Mouse (Mus musculus) stomach, embryonic 14.5 days (tissue): Measurements from ENCODE around the gene Rap1gap2. TPM values are rescaled to one million over a fixed set of nuclear protein-coding genes. Genes with fewer than 3 reads are reported as not detected.

Experiments
- ATAC-seq: fragments of 200-750 bp; cut with Nextera tagmentation; 2 replicates; pipeline ENCODE4 v1.8.0; 2017; ENCODE audit warnings: low read depth, moderate TSS enrichment; ENCODE audit not compliant: insufficient number of reproducible peaks, insufficient read depth, low FRiP score
- H3K27ac ChIP-seq: fragments of 300-500 bp; sonication (generic); 2 replicates; pipeline ENCODE4 v1.5.1; 2014; ENCODE audit warnings: mild to moderate bottlenecking, low read length, moderate library complexity, mixed read lengths
- H3K27me3 ChIP-seq: fragments of 300-500 bp; sonication (generic); 2 replicates; pipeline ENCODE4 v1.6.1; 2014; ENCODE audit warnings: low read length, control low read depth, mixed read lengths; ENCODE audit not compliant: control insufficient read depth, insufficient read depth
- H3K36me3 ChIP-seq: fragments of 300-500 bp; sonication (generic); 2 replicates; pipeline ENCODE4 v1.6.1; 2014; ENCODE audit warnings: mild to moderate bottlenecking, control low read depth, low read length, moderate library complexity, mixed read lengths; ENCODE audit not compliant: control insufficient read depth, insufficient read depth
- H3K4me1 ChIP-seq: fragments of 300-500 bp; sonication (generic); 2 replicates; pipeline ENCODE4 v1.6.1; 2014; ENCODE audit warnings: low read length, control low read depth, mixed read lengths; ENCODE audit not compliant: control insufficient read depth, insufficient read depth
- H3K4me2 ChIP-seq: fragments of 300-500 bp; sonication (generic); replicated peaks from 2 replicates; pipeline ENCODE4 v1.6.1; 2014; ENCODE audit warnings: low read depth, low read length, control low read depth
- H3K4me3 ChIP-seq: fragments of 300-500 bp; sonication (generic); 2 replicates; pipeline ENCODE4 v1.5.1; 2014; ENCODE audit warnings: low read depth, low read length, control low read depth
- H3K9ac ChIP-seq: fragments of 300-500 bp; sonication (generic); replicated peaks from 2 replicates; pipeline ENCODE4 v1.6.1; 2014; ENCODE audit warnings: low read depth, mild to moderate bottlenecking, control low read depth, low read length, moderate library complexity, mixed read lengths
- H3K9me3 ChIP-seq: fragments of 300-500 bp; sonication (generic); 2 replicates; pipeline ENCODE4 v1.6.1; 2016; ENCODE audit warnings: low read depth, low read length, control low read depth; ENCODE audit not compliant: control insufficient read depth
- WGBS: fragments of 180-500 bp; shearing (Covaris S2); extraction: QIAGEN DNeasy Blood & Tissue Kit; methylation state at CpG from one replicate; pipeline ENCODE4 v1.1.7; 2014; 5-methylcytosine and 5-hydroxymethylcytosine counted together
- polyA plus RNA-seq: library from polyadenylated mRNA; unstranded; fragments of >200 nt; fragmentation: Nextera tagmentation; extraction: Ambion mirVana; gene quantifications from 2 replicates; pipeline ENCODE4 v1.2.1, GENCODE M21; 2014

The Rap1gap2 gene
- polyA plus RNA-seq, 1 experiment from 2014 or later = 5.6 TPM

- 6% methylated on average over 30 of the region's 30 CpGs for WGBS
- no peak for ATAC-seq
These were observed 87.3 kb downstream of the Rap1gap2 start for GRCm38 (mm10) chr11:74523210-74523951.

GRCm38 (mm10) chr11:74522487-74523209 is 88.1 kb downstream of the Rap1gap2 start:
- peak overlapping the region; percentile 66 for H3K4me2 ChIP-seq
- peak overlapping the region; percentile 52; the same call in 1 of the 2 replicates for H3K27ac ChIP-seq
- peak overlapping the region; percentile 57 for H3K4me3 ChIP-seq
- H3K9ac ChIP-seq = peak overlapping the region; percentile 52
- ATAC-seq = peak; percentile 80
- H3K9me3 ChIP-seq = no peaks in the 10 kb centered on the region
- peaks cover 16% of the 10 kb centered on the region for H3K4me1 ChIP-seq
- WGBS = 2% methylated on average over 76 of the region's 87 CpGs
- H3K27me3 ChIP-seq = peaks cover 9% of the 10 kb centered on the region; the same call in 1 of the 2 replicates
- no peaks in the 10 kb centered on the region for H3K36me3 ChIP-seq

More at GRCm38 (mm10) chr11:74523210-74523951, 87.3 kb downstream of the Rap1gap2 start:
- H3K27me3 ChIP-seq = peaks cover 9% of the 10 kb centered on the region; the same call in 1 of the 2 replicates
- H3K9me3 ChIP-seq = no peaks in the 10 kb centered on the region
- H3K4me2 ChIP-seq = peak overlapping the region; percentile 66
- H3K36me3 ChIP-seq = no peaks in the 10 kb centered on the region
- peak overlapping the region; percentile 52; the same call in 1 of the 2 replicates for H3K9ac ChIP-seq
- H3K4me1 ChIP-seq = peaks cover 16% of the 10 kb centered on the region
- peak overlapping the region; percentile 52; the same call in 1 of the 2 replicates for H3K27ac ChIP-seq
- peak overlapping the region; percentile 57 for H3K4me3 ChIP-seq

GRCm38 (mm10) chr11:74521981-74522486 is 88.7 kb downstream of the Rap1gap2 start:
- H3K4me3 ChIP-seq = peak overlapping the region; percentile 57
- no peaks in the 10 kb centered on the region for H3K36me3 ChIP-seq
- no peak for ATAC-seq
- H3K4me1 ChIP-seq = peaks cover 12% of the 10 kb centered on the region
- no peaks in the 10 kb centered on the region for H3K9me3 ChIP-seq
- peak overlapping the region; percentile 52 for H3K9ac ChIP-seq
- WGBS = under 1% methylated on average over 29 of the region's 29 CpGs
- peaks cover 9% of the 10 kb centered on the region; the same call in 1 of the 2 replicates for H3K27me3 ChIP-seq
- H3K4me2 ChIP-seq = peak overlapping the region; percentile 66
- peak overlapping the region; percentile 44; the same call in 1 of the 2 replicates for H3K27ac ChIP-seq

DNA sequence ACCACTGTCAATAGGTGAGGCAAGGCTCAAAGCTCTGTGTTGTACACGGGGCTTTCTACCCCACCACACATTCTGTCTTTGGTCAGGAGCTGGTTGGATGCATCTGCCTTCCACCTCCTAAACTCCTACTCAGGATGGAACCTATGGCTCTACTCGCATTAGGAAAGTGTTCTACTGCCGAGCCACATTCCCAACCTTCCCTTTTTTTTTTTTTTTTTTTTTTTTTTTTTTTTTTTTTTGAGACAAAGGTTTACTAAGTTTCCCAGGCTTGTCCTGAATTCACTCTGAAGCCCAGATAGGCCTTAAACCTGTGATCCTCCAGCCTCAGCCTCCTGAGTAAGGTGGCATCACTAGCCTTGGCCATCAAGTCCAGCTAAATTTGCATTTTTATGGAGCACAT is 90.5 kb downstream of the Rap1gap2 start:
- no peak for ATAC-seq
- no peak overlapping the region for H3K9ac ChIP-seq
- WGBS = 79% methylated on average over 3 of the region's 3 CpGs
- peak overlapping the region; percentile 18 for H3K4me2 ChIP-seq
- H3K4me1 ChIP-seq = peaks cover 8% of the 10 kb centered on the region
- H3K4me3 ChIP-seq = no peak overlapping the region
- H3K27ac ChIP-seq = no peak overlapping the region
- H3K9me3 ChIP-seq = no peaks in the 10 kb centered on the region
- no peaks in the 10 kb centered on the region for H3K36me3 ChIP-seq
- H3K27me3 ChIP-seq = peaks cover 9% of the 10 kb centered on the region; the same call in 1 of the 2 replicates

DNA sequence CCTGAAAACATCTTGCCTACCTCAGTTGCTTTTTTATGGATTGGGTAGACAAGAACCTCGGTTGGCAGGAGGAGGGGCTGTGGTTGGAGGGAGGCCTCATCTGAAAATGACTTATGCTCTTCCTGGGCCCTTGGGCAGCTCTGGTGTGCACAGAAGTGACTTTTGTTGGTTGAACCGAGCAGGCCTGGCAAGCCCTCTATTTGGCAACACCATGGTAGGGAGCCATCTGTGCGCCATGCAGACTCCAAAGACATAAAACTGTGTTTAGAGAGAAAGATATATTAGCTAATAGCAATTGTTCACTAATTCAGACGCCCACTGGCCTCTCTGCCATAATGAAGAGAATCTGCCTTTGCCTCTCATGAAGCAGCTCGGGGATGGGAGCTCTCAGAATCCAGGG is 94.6 kb downstream of the Rap1gap2 start:
- no peak for ATAC-seq
- H3K9ac ChIP-seq = no peak overlapping the region

GRCm38 (mm10) chr11:74515046-74515445 is 95.7 kb downstream of the Rap1gap2 start:
- no peak overlapping the region for H3K9ac ChIP-seq
- no peaks in the 10 kb centered on the region for H3K27me3 ChIP-seq
- no peaks in the 10 kb centered on the region for H3K4me1 ChIP-seq
- no peak overlapping the region for H3K4me3 ChIP-seq
- 0 out of 2 replicates have a peak, but pooled peaks have one; percentile 35 for ATAC-seq
- no peak overlapping the region for H3K27ac ChIP-seq
- H3K9me3 ChIP-seq = no peaks in the 10 kb centered on the region
- H3K4me2 ChIP-seq = no peak overlapping the region
- 83% methylated on average over 3 of the region's 3 CpGs for WGBS
- H3K36me3 ChIP-seq = no peaks in the 10 kb centered on the region

More for the DNA sequence above, 94.6 kb downstream of the Rap1gap2 start:
- no peak overlapping the region for H3K4me2 ChIP-seq
- H3K4me3 ChIP-seq = no peak overlapping the region
- no peaks in the 10 kb centered on the region for H3K27me3 ChIP-seq
- H3K27ac ChIP-seq = no peak overlapping the region
- no peaks in the 10 kb centered on the region for H3K4me1 ChIP-seq
- H3K36me3 ChIP-seq = no peaks in the 10 kb centered on the region
- WGBS = 67% methylated on average over 5 of the region's 5 CpGs
- no peaks in the 10 kb centered on the region for H3K9me3 ChIP-seq

- 83% methylated on average over 10 of the region's 10 CpGs for whole genome bisulfite sequencing
These were observed 98.1 kb downstream of the Rap1gap2 start for GRCm38 (mm10) chr11:74512595-74512994.

DNA sequence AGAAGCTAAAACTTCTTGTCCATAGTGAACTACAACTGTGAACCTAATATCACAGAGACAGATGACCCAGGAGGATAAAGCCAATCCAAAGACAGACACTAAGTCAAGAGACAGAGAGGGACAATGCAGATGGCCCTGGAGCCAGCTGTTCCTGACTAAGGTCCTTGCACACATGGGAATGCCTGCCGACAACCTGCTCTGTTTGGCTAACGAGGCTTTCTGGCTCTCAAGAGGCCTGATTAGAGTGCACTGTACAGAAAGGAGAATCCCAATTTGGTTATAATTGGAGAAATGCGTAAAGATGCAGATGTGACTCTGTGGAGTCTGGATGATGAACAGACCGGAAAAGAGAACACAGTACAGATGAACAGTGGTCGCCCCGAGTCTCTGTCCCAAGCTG is 104.4 kb downstream of the Rap1gap2 start:
- Histone ChIP-seq H3K4me1 (peaks cover 4% of the 10 kb centered on the region; the same call in 1 of the 2 replicates), H3K27ac (no peak overlapping the region), H3K9me3 (no peaks in the 10 kb centered on the region), H3K27me3 (no peaks in the 10 kb centered on the region), H3K9ac (no peak overlapping the region), H3K36me3 (no peaks in the 10 kb centered on the region), H3K4me2 (no peak overlapping the region), H3K4me3 (no peak overlapping the region)
- 86% methylated on average over 6 of the region's 6 CpGs for WGBS
- no peak for ATAC-seq

More at GRCm38 (mm10) chr11:74512595-74512994, 98.1 kb downstream of the Rap1gap2 start:
- H3K27me3 ChIP-seq = no peaks in the 10 kb centered on the region
- H3K4me1 ChIP-seq = no peaks in the 10 kb centered on the region
- H3K4me2 ChIP-seq = no peak overlapping the region
- no peak overlapping the region for H3K27ac ChIP-seq
- H3K36me3 ChIP-seq = no peaks in the 10 kb centered on the region
- no peak overlapping the region for H3K9ac ChIP-seq
- ATAC-seq = no peak
- no peak overlapping the region for H3K4me3 ChIP-seq
- no peaks in the 10 kb centered on the region for H3K9me3 ChIP-seq
